Mouse (Mus musculus) E14TG2a.4 (cell line): ENCODE data around the gene Hydin.

Source experiments
- CTCF ChIP-seq: conservative IDR thresholded peaks from 2 replicates; pipeline ENCODE4 v1.5.1; 2014; ENCODE audit warnings: low read length
- NANOG ChIP-seq: IDR thresholded peaks from 2 replicates; pipeline ENCODE4 v1.6.1; 2014; ENCODE audit warnings: borderline replicate concordance, low read length, mixed read lengths
- POU5F1 ChIP-seq: IDR thresholded peaks from 2 replicates; pipeline ENCODE4 v1.6.1; 2014; ENCODE audit warnings: low read length, borderline replicate concordance

DNA sequence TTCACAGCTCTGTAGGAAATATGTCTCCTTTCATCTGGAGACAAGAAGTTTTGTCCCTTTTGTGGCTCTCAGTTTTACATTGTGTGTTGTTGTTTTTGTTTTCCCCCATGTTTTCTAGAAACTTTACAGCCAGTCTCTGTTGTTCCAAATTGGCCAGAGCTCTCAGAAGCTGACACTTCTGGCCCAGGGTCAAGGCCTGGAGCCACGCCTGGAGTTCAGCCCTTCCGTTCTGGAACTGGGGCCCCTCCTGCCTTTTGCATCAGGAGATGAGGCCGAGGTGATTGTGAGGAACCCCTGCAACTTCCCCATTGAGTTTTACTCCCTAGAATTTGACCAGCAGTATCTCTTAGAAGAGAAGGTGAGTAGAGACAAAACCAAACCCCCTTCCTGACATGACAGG lies 242.0 kb downstream of the Hydin start:
- TF ChIP-seq CTCF = no peak
- no peak for TF ChIP-seq POU5F1
- no peak for TF ChIP-seq NANOG
